Mouse (Mus musculus) retina, postnatal 7 days (tissue): Measurements from ENCODE around the gene Tubgcp6.

ENCODE experiments used
- DNase-seq: peaks from one replicate; pipeline ENCODE4 v3.0.0-alpha.2; 2012; ENCODE audit warnings: low read depth, low spot score

Tubgcp6 gene

DNA sequence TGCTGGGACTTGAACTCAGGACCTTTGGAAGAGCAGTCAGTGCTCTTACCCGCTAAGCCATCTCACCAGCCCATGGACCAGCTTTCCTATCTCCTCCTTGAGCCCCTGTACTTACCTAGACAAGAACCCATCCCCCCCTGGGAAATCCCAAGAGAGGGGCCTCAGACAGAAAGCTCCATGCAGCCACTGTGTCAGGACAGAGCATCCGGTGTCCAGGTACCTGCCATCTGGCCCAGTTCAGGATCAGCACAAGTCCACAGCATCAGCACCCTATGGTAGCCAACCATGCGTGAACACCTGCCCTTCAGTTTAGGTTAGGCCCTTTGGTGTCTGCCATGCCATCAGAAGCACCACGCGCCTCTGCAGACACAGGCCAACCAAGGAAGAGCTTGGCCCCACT, 58.0 kb downstream of the Tubgcp6 start:
- DNase-seq: no peak

DNA sequence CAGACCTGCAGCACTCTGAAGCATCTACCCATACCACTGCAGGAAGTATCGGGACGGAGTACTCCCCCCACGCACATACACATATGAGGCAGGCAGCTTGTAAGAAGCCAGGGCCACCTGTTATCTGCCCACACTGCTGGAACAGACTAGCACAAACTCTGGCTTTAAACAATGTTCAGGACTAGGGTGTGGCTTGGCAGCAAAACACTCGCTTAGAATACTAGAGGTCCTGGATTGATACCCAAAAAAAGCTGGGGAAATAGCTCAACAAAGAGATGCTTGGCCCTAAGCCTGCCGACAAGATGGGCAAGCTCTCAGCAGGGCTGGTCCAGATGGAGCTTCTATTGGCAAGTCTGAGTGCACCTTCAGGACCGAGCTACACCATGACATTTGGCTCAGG, 59.4 kb downstream of the Tubgcp6 start:
- DNase-seq: no peak

DNA sequence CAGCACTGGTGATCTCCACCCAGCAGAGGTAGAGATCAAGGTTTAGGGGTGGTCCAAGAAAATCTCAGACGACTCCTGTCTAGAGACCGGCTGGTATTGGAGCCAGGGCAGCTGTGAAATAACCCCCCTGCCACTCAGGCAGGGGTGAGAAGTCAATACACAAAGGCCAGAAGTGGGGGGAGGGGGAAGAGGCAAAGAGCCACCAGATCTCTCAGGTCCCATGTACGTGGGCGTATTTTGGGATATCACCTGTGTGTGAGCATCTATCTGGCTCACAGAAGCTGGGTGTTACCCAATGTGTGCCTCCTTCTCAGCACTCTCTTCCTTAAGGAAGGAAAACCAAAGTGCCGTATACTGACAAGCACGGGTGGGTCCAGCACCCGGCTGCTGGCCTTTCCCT, 59.9 kb downstream of the Tubgcp6 start:
- DNase-seq: no peak

DNA sequence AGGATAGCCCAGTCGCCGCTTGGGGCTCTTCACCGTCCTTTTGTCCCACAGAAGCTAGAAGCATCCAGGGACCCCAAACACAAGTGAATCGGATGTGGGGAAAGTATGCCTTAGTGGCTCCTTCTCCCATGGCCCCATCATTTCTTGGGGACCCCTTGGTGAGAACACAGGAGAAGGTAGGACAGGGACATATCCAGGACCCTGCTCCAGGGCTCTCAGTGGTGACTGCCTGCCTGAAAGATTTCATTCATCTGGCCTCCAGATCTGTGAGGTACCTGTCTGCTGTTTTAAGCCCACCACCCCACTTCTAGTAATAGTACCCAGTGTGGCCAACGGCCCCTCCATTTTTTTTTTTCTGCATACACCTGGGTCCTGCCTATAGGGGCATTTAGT, 60.4 kb downstream of the Tubgcp6 start:
- no peak for DNase-seq

DNA sequence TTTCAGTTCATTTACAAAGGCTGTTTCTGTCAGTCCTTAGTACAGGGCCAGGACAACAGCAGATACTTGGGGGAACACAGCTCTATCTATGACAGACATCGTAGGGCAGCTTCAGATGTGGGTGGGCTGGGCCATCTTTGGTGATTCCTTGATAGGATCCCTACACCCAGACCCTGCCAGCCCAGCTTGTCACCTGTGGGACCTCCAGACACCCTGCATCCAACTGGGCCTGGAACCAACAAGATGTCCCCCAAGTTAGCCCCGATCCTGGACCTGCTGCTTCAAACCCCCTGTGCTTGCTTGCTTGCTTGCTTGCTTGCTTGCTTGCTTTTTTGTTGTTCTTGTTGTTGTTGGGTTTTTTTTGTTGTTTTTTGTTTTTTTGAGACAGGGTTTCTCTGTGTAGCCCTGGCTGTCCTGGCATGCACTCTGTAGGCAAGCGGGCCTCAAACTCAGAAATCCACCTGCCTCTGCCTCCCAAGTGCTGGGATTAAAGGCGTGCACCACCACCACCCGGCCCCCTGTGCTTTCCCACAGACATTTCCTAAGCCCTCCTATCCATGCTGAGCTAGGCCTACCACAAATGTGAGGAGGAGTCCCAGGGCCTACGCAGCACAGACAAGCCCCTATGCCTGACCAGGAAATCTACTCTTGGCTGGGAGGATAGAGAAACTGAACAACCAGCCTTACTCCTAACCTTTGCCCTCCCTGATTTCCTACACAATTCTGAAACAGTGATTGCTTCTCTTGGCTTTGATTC, 61.0 kb downstream of the Tubgcp6 start:
- DNase-seq: no peak

DNA sequence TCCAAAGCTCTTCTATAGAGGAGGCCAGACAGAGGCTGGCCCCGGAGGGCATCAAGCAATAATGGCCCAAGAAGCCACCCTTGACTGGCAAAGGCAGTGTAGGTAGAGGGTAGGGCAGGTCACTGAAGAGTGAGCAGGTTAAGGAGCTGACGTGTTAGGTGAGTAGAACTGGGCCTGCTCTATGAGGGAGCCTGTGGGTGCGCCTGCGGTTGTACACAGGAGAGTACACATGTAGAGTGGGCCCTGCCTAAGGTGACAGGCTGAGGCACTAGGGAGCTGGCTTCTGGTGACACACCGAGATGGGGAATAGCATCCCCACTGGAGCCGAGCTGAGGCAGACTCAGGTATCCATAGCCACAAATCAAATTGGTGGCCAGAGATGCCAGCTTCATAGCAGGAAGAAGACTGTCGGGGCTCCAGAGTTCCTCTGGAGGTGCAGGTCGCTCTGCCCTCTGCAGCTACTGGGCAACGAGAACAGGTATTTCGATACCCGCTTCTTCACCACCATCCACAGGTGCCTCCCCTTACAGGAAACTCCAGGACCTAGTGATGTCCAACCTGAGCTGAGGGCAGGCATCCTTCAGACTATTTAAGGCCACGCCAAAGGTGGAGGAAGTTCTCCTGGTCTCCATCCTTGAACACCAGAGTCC, 62.0 kb downstream of the Tubgcp6 start:
- no peak for DNase-seq

DNA sequence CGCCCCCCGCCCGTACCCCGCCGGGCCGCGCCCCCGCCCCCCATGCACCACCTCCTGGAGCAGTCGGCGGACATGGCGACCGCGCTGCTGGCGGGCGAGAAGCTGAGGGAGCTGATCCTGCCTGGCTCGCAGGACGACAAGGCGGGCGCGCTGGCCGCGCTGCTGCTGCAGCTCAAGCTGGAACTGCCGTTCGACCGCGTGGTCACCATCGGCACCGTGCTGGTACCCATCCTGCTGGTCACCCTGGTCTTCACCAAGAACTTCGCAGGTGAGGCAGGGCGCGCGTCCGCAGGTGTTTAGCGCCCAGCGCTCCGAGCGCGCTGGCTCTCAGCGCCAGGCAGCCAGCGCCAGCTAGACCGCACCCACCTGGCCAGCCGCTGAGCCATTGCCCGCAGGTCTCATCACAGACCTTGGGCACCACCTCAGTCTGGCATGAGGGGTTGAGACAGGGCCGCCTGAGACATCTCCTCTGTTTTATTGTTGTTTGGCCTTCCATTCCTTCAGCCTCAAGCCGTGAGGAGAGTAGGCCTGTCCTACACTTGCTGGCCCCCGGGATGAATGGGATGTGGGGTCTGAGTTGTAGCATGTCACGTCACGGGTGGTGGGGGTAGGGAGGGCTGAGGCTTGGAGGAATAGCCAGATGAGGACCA, 62.8 kb downstream of the Tubgcp6 start:
- peak; percentile 27 for DNase-seq

DNA sequence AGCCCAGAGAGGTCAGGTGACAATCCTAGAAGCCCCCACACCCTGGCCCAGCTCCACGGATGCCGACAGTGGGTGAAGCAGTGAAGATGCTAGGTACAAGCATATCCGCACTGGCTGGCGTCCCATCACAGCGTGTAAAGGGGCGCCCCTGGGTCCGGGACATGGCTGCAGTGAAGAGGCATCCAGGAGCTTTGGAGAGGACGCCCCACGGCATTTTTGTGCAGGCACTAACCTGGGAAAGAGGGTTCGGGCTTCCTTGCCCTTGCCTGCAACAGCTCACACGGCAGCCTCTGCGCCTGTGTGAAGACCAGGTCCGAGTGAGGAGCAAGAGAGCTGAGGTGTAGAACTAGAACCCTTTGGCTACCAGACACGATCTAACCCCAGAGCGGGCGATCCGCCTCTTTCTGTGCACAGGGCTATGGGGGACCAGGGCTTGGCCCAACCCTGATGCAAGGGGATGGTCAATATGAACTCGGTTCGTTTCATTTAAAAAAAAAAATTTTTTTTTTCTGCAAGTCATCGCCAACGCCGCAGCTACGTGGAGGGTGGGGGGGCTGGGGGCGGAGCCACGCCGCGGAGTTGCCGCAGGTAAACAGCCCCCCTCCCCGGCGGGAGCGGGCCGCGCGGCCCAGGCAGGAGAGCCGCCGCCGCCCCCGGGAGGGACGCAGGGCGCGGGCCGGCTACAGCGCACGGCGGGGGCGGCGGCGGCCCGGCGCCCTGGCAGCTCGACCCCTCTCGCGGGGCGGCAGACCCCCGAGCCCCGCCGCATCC, 63.6 kb downstream of the Tubgcp6 start, which contains the start of gene Panx2:
Panx2 (plus strand) TSS at position 574 of the 771 bp plus-strand sequence.
- peak; percentile 4 for DNase-seq

DNA sequence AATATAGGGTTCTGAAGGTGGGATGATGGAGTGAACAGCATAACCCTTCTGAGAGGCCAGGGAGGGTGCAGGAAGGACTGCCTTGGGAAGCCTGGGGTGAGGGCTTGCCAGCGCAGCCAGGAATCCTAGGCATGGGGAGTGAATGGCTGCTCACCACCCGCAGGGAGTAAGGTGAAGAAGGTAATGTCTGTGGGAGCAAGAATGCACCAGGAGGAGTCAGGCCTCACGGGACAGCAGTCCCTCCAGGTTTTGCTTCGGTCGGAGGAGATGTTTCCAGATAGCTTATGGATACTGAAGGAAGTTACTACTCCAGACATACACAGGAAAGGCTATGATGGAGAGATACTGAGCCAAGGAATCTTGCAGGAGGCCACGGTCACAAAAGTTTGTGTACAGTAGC, 64.2 kb downstream of the Tubgcp6 start:
- no peak for DNase-seq

DNA sequence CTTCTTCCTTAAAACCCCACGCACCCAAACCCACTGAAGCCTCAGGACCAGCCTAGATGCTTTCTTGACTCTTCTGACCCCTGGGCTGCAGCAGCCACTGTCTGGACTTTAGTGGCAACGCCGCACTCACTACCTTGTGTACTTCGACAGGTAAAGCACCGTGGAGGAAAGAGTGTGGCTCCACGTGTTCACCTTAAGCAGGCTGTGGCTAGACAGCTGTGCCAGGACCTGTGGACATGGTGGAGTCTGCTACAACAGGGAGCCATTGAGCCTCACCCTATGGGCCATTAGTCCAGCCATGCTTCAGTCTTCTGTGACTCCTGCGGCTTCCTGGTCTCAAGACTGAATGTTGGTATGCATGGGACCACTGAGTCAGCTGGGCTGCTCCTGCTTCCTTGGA, 68.2 kb downstream of the Tubgcp6 start:
- DNase-seq: no peak
